Mouse (Mus musculus): ENCODE measurements around the gene Ptpn3. TPM values are rescaled to one million over a fixed set of nuclear protein-coding genes. Genes with fewer than 3 reads are reported as not detected.

Gene Ptpn3
- total and polyA plus RNA-seq, 3 experiments, result 0.08 to 0.14 (median 0.09) TPM

DNA sequence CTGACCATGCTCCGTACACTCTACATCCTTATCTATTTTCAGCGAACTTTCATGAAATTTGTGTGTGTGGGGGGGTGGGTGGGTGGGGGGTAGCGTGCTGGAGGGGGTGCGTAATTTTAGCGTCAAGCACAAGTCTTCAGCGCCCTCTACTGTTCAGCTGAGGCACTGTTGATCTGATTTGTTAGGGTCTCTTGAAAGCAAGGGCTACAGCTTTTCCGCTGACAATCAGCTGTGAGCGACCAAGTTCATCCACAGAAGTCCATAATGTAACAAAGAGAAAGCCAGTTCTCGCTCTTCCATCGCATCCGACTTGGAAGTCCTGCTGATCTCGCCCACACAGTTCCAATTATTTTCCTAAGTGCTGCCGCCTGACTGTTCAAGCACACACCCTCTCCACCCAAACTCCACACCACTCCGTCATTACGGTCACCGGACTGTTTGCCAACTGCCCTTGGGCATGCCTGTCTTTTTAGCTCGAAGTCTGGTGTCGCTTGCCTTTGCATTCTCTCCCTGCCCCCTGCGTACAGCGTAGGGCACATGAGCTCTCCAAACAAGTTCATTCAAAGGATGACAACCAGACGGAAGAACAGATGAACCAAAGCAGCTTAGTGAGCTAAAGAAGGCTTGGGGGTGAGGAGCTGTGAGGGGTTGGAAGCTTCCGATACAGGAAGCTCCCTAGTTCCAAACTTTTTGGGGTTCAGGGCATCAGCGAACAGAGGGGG, 19.1 kb upstream of the Ptpn3 start:
- Histone ChIP-seq H3K27me3 (replicated peaks) (no peaks in the 10 kb centered on the region), H3K4me3 (replicated peaks in 1 of 3; ENCODE audit: low read depth in 2 of 3, low read length in 2 of 3, poor library complexity in 1 of 3) (no peak overlapping the region), H3K9ac (ENCODE audit: insufficient read depth, low read depth) (no peak overlapping the region), H3K36me3 (replicated peaks in 1 of 2; ENCODE audit: control insufficient read depth in 1 of 2, insufficient read depth in 1 of 2, low read length in 1 of 2) (no peaks in the 10 kb centered on the region), H3K4me1 (ENCODE audit: control insufficient read depth in 1 of 2, insufficient read depth in 2 of 2) (0 out of 4 replicates have a peak, but pooled peaks cover 0 to 3% of the 10 kb centered on the region in 2 experiments), H3K9me3 (replicated peaks; ENCODE audit: low read length) (no peaks in the 10 kb centered on the region), H3K27ac (ENCODE audit: insufficient read depth, low read depth) (no peak overlapping the region), H3K79me2 (replicated peaks; ENCODE audit: control insufficient read depth, extremely low read depth, insufficient read depth, poor library complexity, severe bottlenecking) (no peaks in the 10 kb centered on the region), H3K4me2 (ENCODE audit: insufficient read depth, low read depth, poor library complexity, severe bottlenecking) (no peak overlapping the region)
- no peak for TF ChIP-seq POLR2AphosphoS2 (IDR thresholded peaks at IDR 0.05; ENCODE audit: low read depth, low read length)
- no peak for TF ChIP-seq GABPA (IDR thresholded peaks at IDR 0.05; ENCODE audit: insufficient replicate concordance, low read depth, low read length)
- no peak for TF ChIP-seq USF2 (conservative IDR thresholded peaks at IDR 0.05; ENCODE audit: low read depth, low read length)
- no peak for TF ChIP-seq SIN3A (IDR thresholded peaks at IDR 0.05; ENCODE audit: low read length)
- no peak for TF ChIP-seq USF1 (IDR thresholded peaks at IDR 0.05; ENCODE audit: low read depth, low read length)
- TF ChIP-seq CTCF (conservative IDR thresholded peaks at IDR 0.05 in 1 of 2, IDR thresholded peaks at IDR 0.05 in 1 of 2; ENCODE audit: low read depth in 2 of 2, low read length in 2 of 2), result peak; percentile 58 to 61
- no peak for TF ChIP-seq MEF2A (IDR thresholded peaks at IDR 0.05; ENCODE audit: borderline replicate concordance, low read depth, low read length)
- TF ChIP-seq RAD21 (IDR thresholded peaks at IDR 0.05; ENCODE audit: low read depth, low read length), result peak; percentile 45
- TF ChIP-seq JUN (IDR thresholded peaks at IDR 0.05; ENCODE audit: insufficient read depth, low read depth, low read length), result no peak
- no peak for TF ChIP-seq ZNF384 (IDR thresholded peaks at IDR 0.05; ENCODE audit: low read depth, low read length)
- no peak for TF ChIP-seq ZMIZ1 (IDR thresholded peaks at IDR 0.05; ENCODE audit: low read depth, low read length)
- TF ChIP-seq HCFC1 (IDR thresholded peaks at IDR 0.05; ENCODE audit: low read depth, low read length), result no peak
- no peak for TF ChIP-seq MYC (IDR thresholded peaks at IDR 0.05; ENCODE audit: low read depth, low read length)
- in situ Hi-C loops (cut with MboI; ENCODE audit: low pct_ligation_motif_present, low pct_unique_long_range_greater_than_20kb, low sequenced_read_pairs) (no loop called here), dilution Hi-C loops (cut with MboI; ENCODE audit: extremely low pct_ligation_motif_present, extremely low pct_unique_long_range_greater_than_20kb, low sequenced_read_pairs) (no loop called here)
- DNase-seq (ENCODE audit: extremely low read depth), result peak; percentile 34

- Histone ChIP-seq H3K4me3 (replicated peaks in 1 of 3; ENCODE audit: low read depth in 2 of 3, low read length in 2 of 3, poor library complexity in 1 of 3) (no peak overlapping the region), H3K79me2 (replicated peaks; ENCODE audit: control insufficient read depth, extremely low read depth, insufficient read depth, poor library complexity, severe bottlenecking) (no peaks in the 10 kb centered on the region), H3K4me2 (ENCODE audit: insufficient read depth, low read depth, poor library complexity, severe bottlenecking) (no peak overlapping the region), H3K36me3 (replicated peaks in 1 of 2; ENCODE audit: control insufficient read depth in 1 of 2, insufficient read depth in 1 of 2, low read length in 1 of 2) (no peaks in the 10 kb centered on the region), H3K9ac (ENCODE audit: insufficient read depth, low read depth) (no peak overlapping the region), H3K27ac (ENCODE audit: insufficient read depth, low read depth) (no peak overlapping the region), H3K4me1 (ENCODE audit: control insufficient read depth in 1 of 2, insufficient read depth in 2 of 2) (0 out of 4 replicates have a peak, but pooled peaks cover 0 to 3% of the 10 kb centered on the region in 2 experiments), H3K9me3 (replicated peaks; ENCODE audit: low read length) (no peaks in the 10 kb centered on the region), H3K27me3 (replicated peaks) (no peaks in the 10 kb centered on the region)
- dilution Hi-C loops (cut with MboI; ENCODE audit: extremely low pct_ligation_motif_present, extremely low pct_unique_long_range_greater_than_20kb, low sequenced_read_pairs), result no loop called here
- no peak for DNase-seq (ENCODE audit: extremely low read depth)
- in situ Hi-C loops (cut with MboI; ENCODE audit: low pct_ligation_motif_present, low pct_unique_long_range_greater_than_20kb, low sequenced_read_pairs), result no loop called here
- TF ChIP-seq ZNF384 (IDR thresholded peaks at IDR 0.05; ENCODE audit: low read depth, low read length) (no peak), TCF12 (IDR thresholded peaks at IDR 0.05; ENCODE audit: low read depth, low read length) (no peak), MAX (IDR thresholded peaks at IDR 0.05; ENCODE audit: low read length) (no peak), ZC3H11A (IDR thresholded peaks at IDR 0.05; ENCODE audit: low read depth, low read length) (no peak)
These were observed 17.0 kb upstream of the Ptpn3 start for GRCm38 (mm10) chr4:57318525-57319212.
